Mouse (Mus musculus): ENCODE measurements around the gene Zfp668.

- peak; percentile 20; the same call in 1 of the 2 replicates for TF ChIP-seq CTCF (IDR thresholded peaks at IDR 0.05; ENCODE audit: low read depth)
- TF ChIP-seq EP300 (IDR thresholded peaks at IDR 0.05; ENCODE audit: low read depth): no peak
These were observed 27.6 kb upstream of the Zfp668 start, which contains the start of gene Bckdk for GRCm38 (mm10) chr7:127903971-127904796.
